Mouse (Mus musculus) kidney, embryonic 14.5 days (tissue): ENCODE results near the gene Ccl25. TPM values are rescaled to one million over a fixed set of nuclear protein-coding genes. Genes with fewer than 3 reads are reported as not detected.

Experiments
- ATAC-seq: fragments of 200-750 bp; cut with Nextera tagmentation; 2 replicates; pipeline ENCODE4 v1.8.0; 2017; ENCODE audit warnings: moderate number of reproducible peaks, mild to moderate bottlenecking, moderate TSS enrichment, moderate library complexity; ENCODE audit not compliant: low FRiP score, low TSS enrichment
- H3K27ac ChIP-seq: fragments of 300-500 bp; sonication (generic); 2 replicates; pipeline ENCODE4 v1.5.1; 2014; ENCODE audit warnings: low read depth, mild to moderate bottlenecking, low read length, moderate library complexity, mixed read lengths
- H3K27me3 ChIP-seq: fragments of 300-500 bp; sonication (generic); 2 replicates; pipeline ENCODE4 v1.6.1; 2014; ENCODE audit warnings: mild to moderate bottlenecking, low read length; ENCODE audit not compliant: control insufficient read depth, insufficient read depth
- H3K36me3 ChIP-seq: fragments of 300-500 bp; sonication (generic); 2 replicates; pipeline ENCODE4 v1.6.1; 2014; ENCODE audit warnings: low read length, mixed read lengths; ENCODE audit not compliant: control insufficient read depth, insufficient read depth
- H3K4me1 ChIP-seq: fragments of 300-500 bp; sonication (generic); 2 replicates; pipeline ENCODE4 v1.6.1; 2014; ENCODE audit warnings: low read length, mixed read lengths; ENCODE audit not compliant: control insufficient read depth, insufficient read depth
- H3K4me2 ChIP-seq: fragments of 300-500 bp; sonication (generic); replicated peaks from 2 replicates; pipeline ENCODE4 v1.6.1; 2014; ENCODE audit warnings: low read depth, mild to moderate bottlenecking, low read length
- H3K4me3 ChIP-seq: fragments of 300-500 bp; sonication (generic); 2 replicates; pipeline ENCODE4 v1.5.1; 2014; ENCODE audit warnings: mild to moderate bottlenecking, low read length
- H3K9ac ChIP-seq: fragments of 300-500 bp; sonication (generic); 2 replicates; pipeline ENCODE4 v1.6.1; 2014; ENCODE audit warnings: low read depth, mild to moderate bottlenecking, low read length, moderate library complexity
- H3K9me3 ChIP-seq: fragments of 300-500 bp; sonication (generic); 2 replicates; pipeline ENCODE4 v1.6.1; 2016; ENCODE audit warnings: low read length; ENCODE audit not compliant: control insufficient read depth
- WGBS: fragments of 180-500 bp; shearing (Covaris S2); extraction: QIAGEN DNeasy Blood & Tissue Kit; methylation state at CpG from one replicate; pipeline ENCODE4 v1.1.7; 2014; 5-methylcytosine and 5-hydroxymethylcytosine counted together
- polyA plus RNA-seq: library from polyadenylated mRNA; unstranded; fragments of >200 nt; fragmentation: Nextera tagmentation; extraction: Ambion mirVana; gene quantifications from 2 replicates; pipeline ENCODE4 v1.2.1, GENCODE M21; 2014

Gene Ccl25
- 14.7 and 17.2 TPM in 2 replicates for polyA plus RNA-seq

DNA sequence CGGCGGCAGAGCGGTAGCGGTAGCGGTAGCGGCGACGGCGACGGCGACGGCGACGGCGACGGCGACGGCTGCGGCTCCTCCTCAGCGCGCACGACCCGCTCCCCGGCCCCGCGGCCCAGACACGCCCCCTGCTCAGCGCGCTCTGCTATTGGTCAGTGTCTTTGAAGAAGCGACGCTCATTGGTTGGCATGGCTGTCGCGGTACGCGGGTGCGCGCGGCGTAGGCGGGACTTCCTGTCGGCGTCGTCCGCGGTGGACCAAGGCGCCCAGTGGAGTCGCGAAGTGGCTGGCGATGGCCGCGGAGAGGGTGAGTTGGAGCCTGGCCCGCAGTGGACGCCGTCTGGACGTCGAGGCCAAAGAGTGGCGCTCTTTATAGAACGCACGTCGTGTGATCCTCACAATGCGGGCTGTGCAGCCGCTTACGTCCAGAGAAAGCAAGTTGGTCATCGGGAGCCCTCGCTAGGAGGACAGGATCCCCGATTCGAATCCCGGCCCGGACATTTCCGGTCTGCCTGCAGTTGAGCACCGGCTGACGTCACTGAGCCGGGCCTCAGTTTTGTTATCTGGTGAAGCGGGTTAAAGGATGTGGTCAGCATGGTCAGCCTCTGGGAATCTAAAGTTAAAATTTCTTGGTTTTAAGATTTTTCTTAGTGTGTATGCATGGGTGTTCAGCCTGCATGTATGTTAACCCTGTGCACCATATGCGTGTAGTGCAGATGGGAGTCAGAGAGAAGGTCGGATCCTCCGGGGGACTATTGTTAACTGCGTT lies at the start of gene Ccl25, which contains the start of gene Elavl1:
TSS of gene Ccl25 (plus strand) at position 228 of the 768 bp plus-strand sequence.
TSS of gene Elavl1 (minus strand) at position 431 of the 768 bp plus-strand sequence.
- Histone ChIP-seq H3K9me3 (no peaks in the 10 kb centered on the region), H3K9ac (peak within 1 kb of the TSS; percentile 99), H3K36me3 (peaks cover 46% of the 10 kb centered on the region), H3K27me3 (no peaks in the 10 kb centered on the region), H3K4me1 (peaks cover 18% of the 10 kb centered on the region), H3K4me2 (peak within 1 kb of the TSS; percentile 75), H3K27ac (peak within 1 kb of the TSS; percentile 84), H3K4me3 (peak within 1 kb of the TSS; percentile 99)
- under 1% methylated on average over 76 of the region's 78 CpGs for WGBS
- ATAC-seq = peak; percentile 98

DNA sequence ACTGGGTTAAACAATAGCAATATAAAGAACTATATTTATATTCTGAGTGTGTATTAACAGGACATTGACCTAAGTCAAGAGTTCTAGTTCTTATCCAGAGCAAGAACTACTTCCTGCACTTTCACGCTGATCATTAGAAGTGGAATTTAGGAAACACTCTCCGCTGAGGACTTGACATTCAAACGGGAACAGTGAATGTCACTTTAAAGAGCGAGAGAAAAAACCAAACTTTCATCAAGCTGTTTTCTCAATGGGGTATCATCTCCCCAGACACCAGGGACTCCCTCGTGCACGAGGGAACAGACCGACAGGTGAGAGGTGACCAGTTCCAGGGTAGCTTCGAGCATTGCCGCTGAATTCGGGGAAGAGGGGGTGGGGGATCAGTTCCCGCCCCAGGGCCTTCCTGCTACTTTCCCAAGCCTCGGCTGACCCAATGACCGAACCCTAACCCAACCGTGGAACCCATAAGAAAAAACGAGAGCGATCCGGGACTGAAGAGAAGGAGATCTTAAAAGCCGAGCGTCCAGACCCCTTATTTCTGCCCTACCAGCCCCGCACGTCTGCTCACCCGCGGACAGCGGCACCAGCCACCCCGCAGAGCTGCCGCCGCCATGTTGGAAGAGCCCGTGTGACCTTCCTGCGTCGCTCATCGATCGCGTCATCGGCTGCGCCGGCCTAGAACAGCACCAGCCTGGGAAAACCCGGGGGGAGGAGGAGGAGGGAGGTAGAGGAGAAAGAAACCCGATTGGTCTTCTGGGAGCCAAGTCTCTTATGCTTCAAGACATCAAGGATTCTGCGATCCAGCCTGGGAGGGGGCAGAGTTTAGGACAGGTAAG lies 49.5 kb upstream of the Ccl25 start, which contains the start of gene Timm44:
TSS of gene Timm44 (minus strand) at position 639 of the 836 bp plus-strand sequence.
- Histone ChIP-seq H3K4me2 (peak within 1 kb of the TSS; percentile 64), H3K27me3 (no peaks in the 10 kb centered on the region), H3K36me3 (peaks cover 25% of the 10 kb centered on the region), H3K9ac (peak within 1 kb of the TSS; percentile 87), H3K4me3 (peak within 1 kb of the TSS; percentile 85), H3K27ac (no peak within 1 kb of the TSS), H3K9me3 (no peaks in the 10 kb centered on the region), H3K4me1 (no peaks in the 10 kb centered on the region)
- 0% methylated on average over 39 of the region's 39 CpGs for WGBS
- peak; percentile 97 for ATAC-seq

DNA sequence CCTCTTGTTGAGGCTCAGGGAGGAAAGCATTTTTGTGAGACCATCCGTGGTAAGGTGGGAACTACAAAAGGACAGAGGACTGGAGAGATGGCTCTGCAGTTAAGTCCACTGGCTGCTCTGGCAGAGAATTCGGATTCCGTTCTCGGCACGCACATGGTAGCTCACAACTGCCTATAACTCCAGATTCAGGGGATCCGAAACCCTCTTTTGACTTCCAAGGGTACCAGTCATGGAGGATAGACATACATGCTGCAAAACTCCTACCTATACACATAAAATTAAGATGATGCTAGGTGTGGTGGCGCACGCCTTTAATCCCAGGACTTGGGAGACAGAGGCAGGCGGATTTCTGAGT lies 48.9 kb upstream of the Ccl25 start:
- 30% methylated on average over 9 of the region's 9 CpGs for WGBS
- H3K27me3 ChIP-seq = no peaks in the 10 kb centered on the region
- H3K4me3 ChIP-seq = peak overlapping the region; percentile 85
- H3K27ac ChIP-seq = no peak overlapping the region
- peak overlapping the region; percentile 60 for H3K4me2 ChIP-seq
- H3K9ac ChIP-seq = peak overlapping the region; percentile 87
- no peaks in the 10 kb centered on the region for H3K9me3 ChIP-seq
- peaks cover 22% of the 10 kb centered on the region for H3K36me3 ChIP-seq
- no peaks in the 10 kb centered on the region for H3K4me1 ChIP-seq
- no peak for ATAC-seq

DNA sequence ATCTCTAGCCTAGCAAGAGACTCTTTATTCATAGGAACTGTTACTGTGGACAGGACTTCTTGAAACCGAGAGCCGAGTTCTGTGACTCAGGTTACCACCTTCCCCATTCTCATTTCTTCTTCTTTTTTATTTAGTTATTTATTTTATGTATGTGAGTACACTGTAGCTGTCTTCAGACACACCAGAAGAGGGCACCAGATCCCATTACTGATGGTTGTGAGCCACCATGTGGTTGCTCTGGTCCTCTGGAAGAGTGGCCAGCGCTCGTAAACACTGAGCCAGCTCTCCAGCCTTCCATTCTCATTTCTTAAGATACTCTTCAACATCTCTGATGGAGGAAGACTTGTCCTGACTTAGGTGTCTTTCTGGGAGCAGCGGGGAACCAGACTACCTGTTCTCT lies 32.3 kb upstream of the Ccl25 start:
- H3K27me3 ChIP-seq = no peaks in the 10 kb centered on the region
- no peak overlapping the region for H3K4me3 ChIP-seq
- WGBS = 91% methylated on average over 5 of the region's 5 CpGs
- no peaks in the 10 kb centered on the region for H3K4me1 ChIP-seq
- H3K9me3 ChIP-seq = no peaks in the 10 kb centered on the region
- no peak overlapping the region for H3K27ac ChIP-seq
- no peak for ATAC-seq
- peaks cover 95% of the 10 kb centered on the region for H3K36me3 ChIP-seq
- H3K4me2 ChIP-seq = no peak overlapping the region
- no peak overlapping the region for H3K9ac ChIP-seq

DNA sequence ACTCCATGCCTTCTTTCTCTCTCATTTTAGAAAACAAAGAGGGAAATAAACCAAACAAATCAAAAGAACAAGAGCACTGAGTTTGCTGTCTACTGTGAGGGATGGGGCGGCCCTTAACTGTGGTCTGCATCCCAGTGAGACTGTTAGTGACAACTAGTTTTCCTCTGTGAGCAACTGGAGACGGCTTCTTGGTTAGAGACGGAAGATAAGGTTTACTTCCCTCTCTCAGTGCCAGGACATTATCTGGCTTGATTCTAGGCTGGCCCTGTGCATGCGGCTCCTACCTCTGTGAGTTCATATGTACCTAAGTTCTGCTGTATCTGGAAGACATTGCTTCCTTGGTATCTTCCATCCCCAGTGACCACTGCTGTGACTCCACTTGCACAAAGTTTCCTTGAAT lies 27.2 kb upstream of the Ccl25 start:
- Histone ChIP-seq H3K9me3 (no peaks in the 10 kb centered on the region), H3K36me3 (peaks cover 95% of the 10 kb centered on the region), H3K27ac (no peak overlapping the region), H3K4me3 (no peak overlapping the region), H3K27me3 (no peaks in the 10 kb centered on the region), H3K4me2 (no peak overlapping the region), H3K4me1 (no peaks in the 10 kb centered on the region), H3K9ac (no peak overlapping the region)
- WGBS = 96% methylated on average over 4 of the region's 4 CpGs
- no peak for ATAC-seq

DNA sequence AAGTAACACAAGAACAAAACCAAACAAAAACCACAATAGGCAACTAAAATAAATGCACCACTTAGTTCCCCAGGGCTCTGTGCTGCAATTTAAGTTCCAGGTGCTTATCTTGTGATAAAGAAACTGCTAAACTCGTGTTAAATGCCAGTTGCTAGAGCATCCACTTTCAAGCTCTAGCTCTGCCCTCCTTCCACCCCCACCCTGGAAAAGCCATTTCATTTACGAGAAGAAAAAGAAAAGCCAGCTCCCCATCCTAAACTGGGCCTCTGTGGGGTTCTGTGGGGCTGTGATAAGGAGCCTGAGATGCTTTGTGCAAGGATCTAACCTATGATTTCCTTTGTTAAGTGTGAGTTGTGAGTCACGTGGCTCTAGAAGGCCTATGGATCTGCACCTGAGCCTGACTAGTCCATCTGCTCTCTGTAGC lies 20.9 kb upstream of the Ccl25 start:
- no peak overlapping the region for H3K9ac ChIP-seq
- WGBS = 88% methylated on average over 3 of the region's 3 CpGs
- H3K9me3 ChIP-seq = no peaks in the 10 kb centered on the region
- H3K4me1 ChIP-seq = no peaks in the 10 kb centered on the region
- peaks cover 86% of the 10 kb centered on the region for H3K36me3 ChIP-seq
- H3K27ac ChIP-seq = no peak overlapping the region
- H3K4me3 ChIP-seq = no peak overlapping the region
- no peak for ATAC-seq
- no peaks in the 10 kb centered on the region for H3K27me3 ChIP-seq
- no peak overlapping the region for H3K4me2 ChIP-seq

DNA sequence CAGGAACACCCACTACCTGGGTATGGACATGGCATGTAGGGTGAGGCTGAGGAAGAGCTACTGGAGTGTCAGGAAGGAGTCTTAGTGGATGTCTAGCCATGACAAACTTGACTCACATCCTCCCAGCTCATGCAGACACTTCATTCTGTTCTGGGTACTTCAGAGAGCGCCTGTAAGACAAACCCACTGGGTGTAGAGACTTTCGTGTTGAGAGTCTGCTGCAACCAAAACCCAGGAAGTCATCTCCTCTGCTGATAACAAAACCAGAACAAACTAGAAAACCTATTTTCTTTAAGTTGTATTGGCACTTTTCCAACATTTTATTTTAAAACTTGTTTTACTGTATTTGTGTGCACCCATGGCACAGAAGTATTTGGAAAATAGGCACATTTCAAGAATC lies 19.2 kb upstream of the Ccl25 start:
- Histone ChIP-seq H3K36me3 (peaks cover 86% of the 10 kb centered on the region), H3K27ac (no peak overlapping the region), H3K27me3 (no peaks in the 10 kb centered on the region), H3K4me2 (no peak overlapping the region), H3K9me3 (no peaks in the 10 kb centered on the region), H3K9ac (no peak overlapping the region), H3K4me1 (no peaks in the 10 kb centered on the region), H3K4me3 (no peak overlapping the region)
- WGBS = 86% methylated on average over 2 of the region's 2 CpGs
- no peak for ATAC-seq

DNA sequence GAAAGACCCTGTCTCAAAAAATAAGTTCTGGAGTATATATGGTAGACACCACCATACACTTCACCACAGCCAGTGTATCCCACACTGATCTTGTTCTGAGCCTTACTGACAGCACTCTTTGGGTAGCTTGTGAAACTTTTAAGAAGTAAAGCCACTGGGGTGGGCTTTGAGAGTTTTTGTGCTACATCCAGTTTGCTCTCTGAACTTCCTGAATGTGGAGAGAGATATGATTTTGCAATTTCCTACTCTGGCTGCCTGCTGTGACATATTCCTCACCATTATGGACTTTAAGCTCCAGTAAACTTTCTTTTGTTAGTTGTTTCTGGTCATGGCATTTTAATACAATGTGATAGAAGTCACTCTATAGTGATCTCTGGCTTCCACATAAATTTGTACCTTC lies 12.9 kb upstream of the Ccl25 start:
- Histone ChIP-seq H3K27ac (no peak overlapping the region), H3K4me1 (no peaks in the 10 kb centered on the region), H3K36me3 (peaks cover 37% of the 10 kb centered on the region), H3K4me3 (no peak overlapping the region), H3K4me2 (no peak overlapping the region), H3K9me3 (no peaks in the 10 kb centered on the region), H3K9ac (no peak overlapping the region), H3K27me3 (no peaks in the 10 kb centered on the region)
- ATAC-seq = no peak
